In the genomic region with DNA sequence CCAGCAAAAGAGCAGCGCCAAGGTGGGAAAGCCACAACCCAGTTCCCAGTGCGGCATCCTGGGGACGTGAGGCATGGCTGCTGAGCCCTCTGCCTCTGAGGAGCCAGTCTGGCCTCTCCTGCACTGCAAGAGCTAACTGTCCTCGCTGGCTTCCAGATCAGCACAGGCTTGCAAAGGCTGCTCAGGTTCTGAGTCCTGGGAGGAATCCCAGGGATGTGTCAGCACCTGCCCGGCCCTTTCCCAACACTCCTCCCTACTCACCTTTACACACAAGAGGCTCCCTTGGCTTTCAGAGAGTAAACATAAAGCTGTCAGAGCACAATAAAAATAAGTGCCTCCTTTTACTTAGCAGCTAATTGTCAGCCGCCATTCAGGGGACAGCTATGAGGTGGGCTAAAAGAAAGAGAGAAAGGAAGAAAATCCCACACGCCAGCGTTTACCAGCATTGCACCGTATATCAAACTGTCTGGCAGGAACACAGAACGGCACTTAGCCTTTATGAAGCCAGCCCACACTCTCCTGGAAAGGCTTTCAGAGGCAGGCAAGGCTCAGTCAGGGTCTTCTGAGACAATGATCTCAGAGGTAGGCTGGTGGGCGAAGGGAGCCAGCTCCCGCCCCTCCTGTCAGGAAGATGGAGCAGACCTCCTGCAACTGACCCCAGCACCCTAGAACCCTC, we compare ENCODE assay signal across 19 mouse cellular contexts. TPM values are rescaled to one million over a fixed set of nuclear protein-coding genes. Genes with fewer than 3 reads are reported as not detected.
DNase-seq lines count a peak whose midpoint lies in the region; ATAC-seq lines count a peak whose summit lies in the region.
"Had no signal": no experiment of that assay in that cellular context is flagged by ENCODE, and none has a peak within 500 bp of the region (broad histone marks: within the 10 kb centered on the region; RNA-seq: fewer than 3 reads in every experiment).

No protein-coding gene starts in this region.

- no peak overlapping the region for H3K4me3 ChIP-seq in forebrain, embryonic 14.5 days (ENCODE audit: low read depth, low read length)
- no peak overlapping the region for H3K4me3 ChIP-seq in forebrain, embryonic 10.5 days
- no peak overlapping the region for H3K4me3 ChIP-seq in midbrain, embryonic 11.5 days (ENCODE audit: low read depth, low read length)
- no peak overlapping the region for H3K4me3 ChIP-seq in midbrain, embryonic 15.5 days
- no peak overlapping the region; the same call in 1 of the 2 replicates for H3K4me3 ChIP-seq in stomach, embryonic 14.5 days (ENCODE audit: low read depth, low read length)
- H3K4me3 ChIP-seq: hindbrain, embryonic 10.5 days; liver, embryonic 12.5 days had no signal

- H3K9me3 ChIP-seq in forebrain, embryonic 14.5 days (replicated peaks; ENCODE audit: control insufficient read depth, low read length) = no peaks in the 10 kb centered on the region
- H3K9me3 ChIP-seq in forebrain, embryonic 10.5 days = no peaks in the 10 kb centered on the region
- H3K9me3 ChIP-seq in midbrain, embryonic 11.5 days (ENCODE audit: control insufficient read depth, low read length) = no peaks in the 10 kb centered on the region
- H3K9me3 ChIP-seq in midbrain, embryonic 15.5 days = no peaks in the 10 kb centered on the region
- H3K9me3 ChIP-seq in stomach, embryonic 14.5 days (ENCODE audit: control insufficient read depth, low read depth, low read length) = no peaks in the 10 kb centered on the region
- H3K9me3 ChIP-seq: hindbrain, embryonic 10.5 days; liver, embryonic 12.5 days had no signal

- H3K4me2 ChIP-seq in forebrain, embryonic 14.5 days (ENCODE audit: low read length) = no peak overlapping the region
- H3K4me2 ChIP-seq in midbrain, embryonic 11.5 days = no peak overlapping the region
- no peak overlapping the region for H3K4me2 ChIP-seq in midbrain, embryonic 15.5 days
- no peak overlapping the region for H3K4me2 ChIP-seq in stomach, embryonic 14.5 days (replicated peaks; ENCODE audit: low read depth, low read length)
- H3K4me2 ChIP-seq: liver, embryonic 12.5 days had no signal

- peak; percentile 4 for DNase-seq in forebrain, embryonic 14.5 days (ENCODE audit: low spot score)
- DNase-seq in forebrain, embryonic 10.5 days (ENCODE audit: extremely low spot score, low spot score) = no peak
- peak; percentile 47 for DNase-seq in midbrain, embryonic 11.5 days (ENCODE audit: low spot score, missing footprints)
- peak; percentile 91 for DNase-seq in gonadal fat pad, adult 2 months (ENCODE audit: low read depth)
- no peak for DNase-seq in cerebellum, postnatal 36 days
- DNase-seq in thymus, postnatal 10 days (ENCODE audit: low spot score in 2 of 2) = no peak
- DNase-seq: cerebellum, postnatal 25 days; forebrain, postnatal 0 days; gastrocnemius, postnatal 10 days; right cerebral cortex, postnatal 4 days; thymus, postnatal 25 days had no signal

- 62% methylated on average over 12 of the region's 12 CpGs for WGBS in forebrain, embryonic 14.5 days
- 79% methylated on average over 12 of the region's 12 CpGs for WGBS in forebrain, embryonic 10.5 days
- WGBS in midbrain, embryonic 11.5 days = 74% methylated on average over 12 of the region's 12 CpGs
- 72% methylated on average over 12 of the region's 12 CpGs for WGBS in midbrain, embryonic 15.5 days
- 39% methylated on average over 12 of the region's 12 CpGs for WGBS in stomach, embryonic 14.5 days

- H3K27ac ChIP-seq in forebrain, embryonic 14.5 days (ENCODE audit: low read depth, low read length) = no peak overlapping the region
- no peak overlapping the region for H3K27ac ChIP-seq in forebrain, embryonic 10.5 days
- H3K27ac ChIP-seq in midbrain, embryonic 11.5 days (ENCODE audit: low read depth, low read length) = no peak overlapping the region
- no peak overlapping the region for H3K27ac ChIP-seq in midbrain, embryonic 15.5 days
- H3K27ac ChIP-seq in stomach, embryonic 14.5 days (ENCODE audit: low read length) = no peak overlapping the region; the same call in 1 of the 2 replicates
- H3K27ac ChIP-seq: hindbrain, embryonic 10.5 days; liver, embryonic 12.5 days had no signal

- H3K36me3 ChIP-seq in forebrain, embryonic 14.5 days (ENCODE audit: control insufficient read depth, insufficient read depth, low read length) = no peaks in the 10 kb centered on the region
- H3K36me3 ChIP-seq in forebrain, embryonic 10.5 days (replicated peaks) = no peaks in the 10 kb centered on the region
- no peaks in the 10 kb centered on the region for H3K36me3 ChIP-seq in midbrain, embryonic 11.5 days (ENCODE audit: control insufficient read depth, insufficient read depth, low read length)
- no peaks in the 10 kb centered on the region for H3K36me3 ChIP-seq in midbrain, embryonic 15.5 days (replicated peaks)
- H3K36me3 ChIP-seq in stomach, embryonic 14.5 days (ENCODE audit: control insufficient read depth, insufficient read depth, low read length) = no peaks in the 10 kb centered on the region
- H3K36me3 ChIP-seq: hindbrain, embryonic 10.5 days; liver, embryonic 12.5 days had no signal

- H3K9ac ChIP-seq in forebrain, embryonic 14.5 days (ENCODE audit: low read length) = no peak overlapping the region
- no peak overlapping the region for H3K9ac ChIP-seq in midbrain, embryonic 11.5 days (ENCODE audit: low read length)
- H3K9ac ChIP-seq in midbrain, embryonic 15.5 days = no peak overlapping the region
- no peak overlapping the region for H3K9ac ChIP-seq in stomach, embryonic 14.5 days (replicated peaks; ENCODE audit: low read depth, low read length)
- H3K9ac ChIP-seq: forebrain, postnatal 0 days; liver, embryonic 12.5 days had no signal

- H3K27me3 ChIP-seq in forebrain, embryonic 14.5 days (replicated peaks; ENCODE audit: control insufficient read depth, insufficient read depth, low read length) = no peaks in the 10 kb centered on the region
- no peaks in the 10 kb centered on the region for H3K27me3 ChIP-seq in forebrain, embryonic 10.5 days (ENCODE audit: poor library complexity, severe bottlenecking)
- no peaks in the 10 kb centered on the region for H3K27me3 ChIP-seq in midbrain, embryonic 11.5 days (ENCODE audit: control insufficient read depth, insufficient read depth, low read length)
- H3K27me3 ChIP-seq in midbrain, embryonic 15.5 days (replicated peaks) = no peaks in the 10 kb centered on the region
- no peaks in the 10 kb centered on the region for H3K27me3 ChIP-seq in stomach, embryonic 14.5 days (ENCODE audit: control insufficient read depth, insufficient read depth, low read length)
- H3K27me3 ChIP-seq: Patski had no signal

- H3K4me1 ChIP-seq in forebrain, embryonic 14.5 days (ENCODE audit: control insufficient read depth, insufficient read depth, low read length) = no peaks in the 10 kb centered on the region
- peaks cover 4% of the 10 kb centered on the region; the same call in 1 of the 2 replicates for H3K4me1 ChIP-seq in forebrain, embryonic 10.5 days
- no peaks in the 10 kb centered on the region for H3K4me1 ChIP-seq in midbrain, embryonic 11.5 days (ENCODE audit: control insufficient read depth, insufficient read depth, low read length)
- no peaks in the 10 kb centered on the region for H3K4me1 ChIP-seq in midbrain, embryonic 15.5 days
- H3K4me1 ChIP-seq in stomach, embryonic 14.5 days (ENCODE audit: control insufficient read depth, insufficient read depth, low read length) = peaks cover 3% of the 10 kb centered on the region; the same call in 1 of the 2 replicates
- H3K4me1 ChIP-seq: liver, embryonic 12.5 days had no signal

- no peak for ATAC-seq in forebrain, embryonic 14.5 days
- ATAC-seq in midbrain, embryonic 11.5 days (ENCODE audit: low FRiP score) = no peak
- ATAC-seq in midbrain, embryonic 15.5 days (replicated peaks) = no peak
- ATAC-seq in stomach, embryonic 14.5 days (ENCODE audit: insufficient number of reproducible peaks, insufficient read depth, low FRiP score, low read depth) = peak; percentile 59; the same call in 1 of the 2 replicates
- ATAC-seq: forebrain, postnatal 0 days; liver, embryonic 12.5 days; Patski had no signal

RNA-seq across cellular contexts. Expression of a gene that starts 49.7 kb away (rescaled TPM):
- polyA plus RNA-seq in forebrain, embryonic 14.5 days (2014; fragmentation: Nextera tagmentation; extraction: Ambion mirVana) = 1.2 and 2.2 TPM in 2 replicates
- 1.9 and 2.0 TPM in 2 replicates for polyA plus RNA-seq in forebrain, embryonic 10.5 days (2016; fragmentation: Nextera tagmentation; extraction: Ambion mirVana)
- polyA plus RNA-seq in midbrain, embryonic 11.5 days (2014; fragmentation: Nextera tagmentation; extraction: Ambion mirVana) = 1.7 and 2.3 TPM in 2 replicates
- 1.8 and 1.9 TPM in 2 replicates for polyA plus RNA-seq in midbrain, embryonic 15.5 days (2015; fragmentation: Nextera tagmentation; extraction: Ambion mirVana)
- 2.0 TPM in 2 replicates for polyA plus RNA-seq in gonadal fat pad, adult 2 months (2012; rRNA removed)
- polyA plus RNA-seq in stomach, embryonic 14.5 days (2014; fragmentation: Nextera tagmentation; extraction: Ambion mirVana) = 4.4 and 5.2 TPM in 2 replicates

RNA-seq across cellular contexts. Expression of a gene that starts 54.6 kb away (rescaled TPM):
- polyA plus RNA-seq in forebrain, embryonic 14.5 days (2014; fragmentation: Nextera tagmentation; extraction: Ambion mirVana) = not detected in 2 replicates
- not detected in 2 replicates for polyA plus RNA-seq in forebrain, embryonic 10.5 days (2016; fragmentation: Nextera tagmentation; extraction: Ambion mirVana)
- polyA plus RNA-seq in midbrain, embryonic 11.5 days (2014; fragmentation: Nextera tagmentation; extraction: Ambion mirVana) = not detected in 2 replicates
- polyA plus RNA-seq in midbrain, embryonic 15.5 days (2015; fragmentation: Nextera tagmentation; extraction: Ambion mirVana) = not detected in 2 replicates
- polyA plus RNA-seq in gonadal fat pad, adult 2 months (2012; rRNA removed) = not detected in 2 replicates
- not detected in 2 replicates for polyA plus RNA-seq in stomach, embryonic 14.5 days (2014; fragmentation: Nextera tagmentation; extraction: Ambion mirVana)
- polyA plus RNA-seq: embryonic facial prominence, embryonic 11.5 days; forebrain, postnatal 0 days; hindbrain, embryonic 10.5 days; intestine, embryonic 14.5 days; kidney, embryonic 16.5 days; Patski had no signal

Comparison
In these comparisons a context has a peak if more than half of its experiments do, and no peak if none do; other contexts are left out.
1. DNase-seq: peak in forebrain, embryonic 14.5 days (single experiment), midbrain, embryonic 11.5 days (single experiment) and gonadal fat pad, adult 2 months (single experiment); none in forebrain, embryonic 10.5 days (single experiment), cerebellum, postnatal 36 days (0 of 2) and thymus, postnatal 10 days (0 of 2).